In the genomic region with DNA sequence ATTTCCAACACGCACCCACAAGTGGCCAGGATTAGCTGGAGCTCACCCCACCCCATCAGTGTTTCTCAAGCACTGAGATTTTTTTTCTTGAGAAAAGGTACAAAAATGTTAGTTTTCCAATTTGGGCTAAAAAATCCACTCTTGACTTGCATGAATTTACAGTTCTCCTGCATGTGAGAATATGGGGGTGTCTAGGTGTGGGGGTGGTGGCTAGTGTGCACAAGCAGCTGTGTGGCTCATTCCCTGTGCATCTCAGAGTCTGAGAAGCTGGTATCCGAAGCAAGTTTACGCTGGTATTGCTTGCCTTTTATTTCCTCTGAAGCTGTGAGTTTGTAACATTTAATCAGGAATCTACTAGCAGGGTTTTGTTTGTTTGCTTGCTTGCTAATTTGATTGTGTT, we compare ENCODE assay signal across 23 mouse cellular contexts. TPM values are rescaled to one million over a fixed set of nuclear protein-coding genes. Genes with fewer than 3 reads are reported as not detected.
"Had no signal": no experiment of that assay in that cellular context is flagged by ENCODE, and none has a peak within 500 bp of the region (broad histone marks: within the 10 kb centered on the region; RNA-seq: fewer than 3 reads in every experiment).

No protein-coding gene starts in this region.

- H3K27ac ChIP-seq: limb, embryonic 12.5 days; limb, embryonic 15.5 days; liver, embryonic 14.5 days; macrophage; midbrain, embryonic 12.5 days; midbrain, embryonic 15.5 days; neural tube, embryonic 12.5 days; neural tube, embryonic 15.5 days; stomach, embryonic 15.5 days had no signal

- DNase-seq: kidney, adult 18-20 months; kidney, adult 9 months; kidney, postnatal 14 days; kidney, postnatal 4 days; liver, postnatal 0 days; lung, embryonic 14.5 days; retina, postnatal 1 day; spleen, adult 18-20 months; thymus, adult 18-20 months; thymus, postnatal 36 days had no signal

- H3K4me3 ChIP-seq: limb, embryonic 12.5 days; limb, embryonic 15.5 days; midbrain, embryonic 12.5 days; midbrain, embryonic 15.5 days; neural tube, embryonic 12.5 days; neural tube, embryonic 15.5 days; stomach, embryonic 15.5 days had no signal

- ATAC-seq: inflammation-experienced regulatory T-cells, adult 6 months; intestine, embryonic 16.5 days; liver, postnatal 0 days; lung, postnatal 0 days; midbrain, embryonic 15.5 days had no signal

RNA-seq across cellular contexts. Expression of gene Gm45623, which starts 37.1 kb away (rescaled TPM):
- total RNA-seq: megakaryocyte, adult 5-6 weeks had no signal
